Mouse (Mus musculus): Measurements from ENCODE around the gene Spx.

Spx gene

DNA sequence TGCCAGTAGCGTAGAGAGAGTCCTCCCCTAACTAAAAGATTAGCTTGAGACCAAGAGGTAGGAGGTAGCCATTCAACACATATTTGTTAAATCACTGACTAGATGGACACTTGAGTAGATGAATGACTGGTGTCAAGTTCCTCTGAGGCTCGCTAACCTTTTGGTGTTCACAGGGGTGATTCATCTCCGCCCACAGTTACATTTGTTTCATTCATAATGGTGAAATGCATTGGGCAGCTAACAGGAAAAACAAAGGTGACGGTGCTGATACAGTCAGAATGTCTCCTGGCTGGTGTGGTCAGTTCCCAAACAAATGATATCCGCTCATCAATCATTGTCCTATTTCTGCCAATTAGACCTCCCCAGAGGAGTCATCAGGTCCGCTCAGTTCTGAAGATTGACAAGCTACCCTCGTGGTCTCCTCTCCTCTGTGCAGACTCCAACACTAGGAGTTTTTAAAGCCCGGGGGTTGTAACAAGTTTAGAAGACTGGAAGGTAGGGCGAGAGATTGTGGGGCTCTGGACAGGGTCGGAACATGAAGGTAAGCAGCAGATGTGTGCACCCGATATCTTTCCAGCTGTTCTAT lies at the start of gene Spx:
Spx (plus strand) TSS at position 536 of the 586 bp plus-strand sequence.
- ChIA-PET CTCF (no interaction called here), POLR2A (interaction anchor here in 2 of 4 experiments (0.6 to 1.2 kb wide), 4 partner anchors 10 to 1810 kb away, joined by 3 to 5 read pairs (median 4); no protein-coding TSS in a partner anchor)

DNA sequence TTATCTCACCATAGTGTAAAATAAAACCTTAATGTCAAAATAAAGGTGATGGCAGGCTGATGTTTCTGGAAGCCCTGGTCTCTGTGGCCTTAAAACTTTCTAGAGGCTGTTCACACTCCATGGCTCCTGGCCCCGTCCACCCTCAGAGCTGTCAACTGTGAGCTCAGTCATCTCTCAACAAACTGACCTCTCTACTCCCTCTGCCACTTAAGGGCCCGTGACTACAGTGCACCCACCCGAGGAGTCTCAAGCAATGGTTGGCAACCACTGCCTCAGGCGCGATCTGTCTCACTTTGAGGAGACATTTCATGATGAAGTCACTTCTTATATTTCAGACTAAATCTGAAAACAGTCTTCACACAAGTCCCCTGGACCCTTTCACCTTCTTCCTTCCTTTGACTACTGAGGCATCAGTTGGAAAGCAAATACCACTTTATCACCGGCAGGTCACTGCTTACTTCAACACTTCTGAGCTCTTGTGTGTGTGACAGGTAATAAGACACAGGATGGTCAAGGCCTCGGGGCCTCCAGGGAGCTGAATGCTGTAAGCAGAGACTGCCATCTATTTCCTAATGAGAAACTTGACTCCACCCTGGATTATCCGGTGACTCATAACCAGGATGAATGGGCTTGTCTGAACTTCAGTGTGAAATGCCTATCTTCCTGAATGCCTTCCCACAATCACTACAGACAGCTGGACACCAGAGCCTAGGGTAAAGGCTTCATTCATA lies 47.3 kb upstream of the Spx start:
- ChIA-PET CTCF (no interaction called here), POLR2A (no interaction called here)

DNA sequence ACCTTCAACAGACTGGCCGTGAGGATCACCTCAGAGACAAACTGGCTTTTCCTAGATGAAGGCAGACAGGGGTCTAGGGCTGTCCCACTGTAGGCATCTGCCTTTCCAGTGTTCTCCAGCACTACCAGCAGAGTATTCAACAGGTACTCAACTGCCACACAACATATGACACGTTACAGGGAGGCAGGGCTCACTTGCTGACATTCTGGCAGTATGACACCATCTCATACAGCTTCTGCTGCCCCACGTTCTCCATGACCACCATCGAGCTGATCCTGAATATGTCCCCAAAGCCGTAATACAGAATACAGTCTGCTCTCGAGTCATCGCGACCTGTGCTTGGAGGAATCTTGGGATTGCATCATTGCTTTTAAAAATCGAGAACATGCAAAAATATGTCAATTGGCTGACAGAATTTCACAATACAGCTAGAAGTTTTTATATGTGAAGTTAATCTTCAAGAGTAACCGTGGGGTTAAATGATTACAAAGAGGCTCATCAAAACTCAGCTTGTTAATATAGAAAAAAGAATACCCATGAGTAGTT lies 46.7 kb upstream of the Spx start:
- ChIA-PET CTCF (no interaction called here), POLR2A (no interaction called here)

DNA sequence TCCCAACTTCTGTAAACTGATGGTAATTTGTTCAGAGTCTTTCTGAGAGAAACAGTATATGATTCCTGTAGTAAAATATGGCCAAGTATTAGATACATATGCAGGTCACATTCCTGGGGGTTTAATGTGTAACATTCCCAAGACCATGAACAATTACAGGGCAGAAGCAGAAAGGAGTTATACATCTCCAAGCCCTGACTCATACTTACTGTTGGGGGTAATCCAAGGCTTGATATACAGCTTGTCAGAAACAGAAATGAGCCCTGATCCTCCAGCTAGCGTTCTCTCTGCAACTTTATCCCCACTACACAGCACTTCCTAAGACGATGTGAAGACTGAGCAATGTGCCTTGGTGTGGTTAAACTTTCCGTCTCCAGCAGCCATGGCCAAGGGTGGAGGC lies 45.7 kb upstream of the Spx start:
- ChIA-PET POLR2A (no interaction called here), CTCF (no interaction called here)

DNA sequence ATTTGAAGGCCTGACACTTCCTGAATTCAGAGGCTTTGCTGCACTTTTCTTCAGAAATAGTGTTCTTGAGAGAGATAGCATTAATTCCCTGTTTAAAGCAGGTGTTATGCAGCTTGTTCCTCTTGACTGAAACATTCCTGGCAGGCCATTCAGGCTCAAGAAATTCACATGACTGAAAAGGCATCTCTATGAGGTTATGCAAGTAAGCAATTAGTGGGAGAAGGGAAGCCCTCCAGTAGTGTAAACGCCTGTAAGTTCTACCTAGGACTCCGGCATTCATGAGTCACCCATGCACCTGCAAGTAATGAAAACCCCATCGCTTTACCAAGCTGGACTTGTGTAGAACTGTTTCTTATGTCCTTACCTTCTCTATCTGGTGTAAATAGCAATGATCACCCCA lies 43.7 kb upstream of the Spx start:
- POLR2A ChIA-PET = no interaction called here
- CTCF ChIA-PET = no interaction called here

DNA sequence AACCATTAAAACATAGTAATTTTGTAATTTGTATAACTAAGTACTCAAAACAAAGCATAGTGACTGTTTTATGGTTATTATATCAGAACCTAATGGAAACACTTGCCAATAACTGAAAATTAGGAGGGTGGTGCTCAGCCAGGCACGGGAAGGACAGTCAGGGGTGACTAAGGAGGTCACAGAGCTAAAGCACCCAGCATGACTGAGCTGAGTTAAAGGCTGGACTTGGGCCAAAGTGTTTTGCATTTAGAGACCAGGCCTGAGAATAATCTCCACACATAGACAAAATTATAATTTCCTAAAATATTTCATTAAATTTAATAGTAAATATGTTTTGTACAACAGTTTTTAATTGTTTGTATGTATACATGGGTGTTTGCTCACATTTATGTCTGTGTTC lies 36.2 kb upstream of the Spx start:
- CTCF ChIA-PET = no interaction called here
- POLR2A ChIA-PET = no interaction called here

DNA sequence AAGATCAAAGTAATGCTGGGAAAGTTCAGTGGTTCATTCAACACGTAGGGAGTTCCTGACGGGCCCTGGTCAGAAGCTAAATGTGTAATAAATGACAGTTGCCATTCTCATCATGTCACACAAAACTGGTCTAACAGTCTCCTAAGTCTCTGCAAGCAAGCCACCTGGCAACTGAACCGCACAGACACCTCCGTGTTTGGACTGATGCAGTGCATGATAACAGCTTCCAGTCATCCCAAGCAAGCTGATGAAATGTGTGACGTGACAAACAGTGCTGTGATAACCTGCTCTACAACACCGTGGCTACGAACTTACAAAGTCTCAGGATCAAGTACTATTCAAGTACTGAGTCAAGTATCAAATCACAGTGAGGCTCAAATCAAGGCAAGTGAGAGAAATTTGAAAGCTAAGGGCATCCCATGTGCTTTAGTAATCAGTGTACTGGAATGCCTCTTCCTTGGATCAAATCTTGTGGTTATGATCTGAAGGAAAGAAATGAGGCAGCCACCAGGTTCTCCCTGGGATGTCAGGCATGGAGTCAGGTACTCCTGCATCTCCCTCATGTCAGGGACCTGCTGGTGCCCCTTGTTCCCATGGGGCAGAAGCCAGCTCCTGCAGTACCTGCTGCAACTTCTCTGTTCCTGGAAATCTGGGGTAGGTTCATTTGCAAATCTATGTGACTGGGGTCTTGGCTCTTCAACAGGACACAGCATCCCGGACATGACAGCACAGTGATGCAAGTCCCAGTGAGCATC lies 34.5 kb upstream of the Spx start:
- CTCF ChIA-PET = no interaction called here
- POLR2A ChIA-PET = interaction anchor here in 1 of 4 experiments (1.1 kb wide), 1 partner anchor 14 kb away, joined by 3 read pairs; no protein-coding TSS in a partner anchor

DNA sequence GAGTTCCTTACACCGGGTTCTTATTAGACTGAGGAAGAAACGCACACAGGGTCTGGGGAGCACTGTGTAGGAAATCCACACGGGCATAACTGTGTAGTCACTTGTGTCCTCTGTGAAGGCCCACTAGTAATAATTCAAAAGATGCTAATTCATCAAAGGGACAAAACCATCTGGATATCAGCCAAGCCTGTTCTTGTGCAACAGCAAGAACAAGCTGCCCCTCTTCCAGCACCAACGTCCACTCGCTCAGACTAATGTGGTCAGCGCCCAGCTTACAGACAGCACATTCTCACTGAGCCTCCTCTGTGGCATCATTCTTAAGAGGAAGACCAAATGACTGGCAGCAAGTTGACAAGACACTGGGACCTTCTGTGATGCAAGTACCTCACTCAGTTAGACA lies 33.3 kb upstream of the Spx start:
- POLR2A ChIA-PET = no interaction called here
- CTCF ChIA-PET = no interaction called here

DNA sequence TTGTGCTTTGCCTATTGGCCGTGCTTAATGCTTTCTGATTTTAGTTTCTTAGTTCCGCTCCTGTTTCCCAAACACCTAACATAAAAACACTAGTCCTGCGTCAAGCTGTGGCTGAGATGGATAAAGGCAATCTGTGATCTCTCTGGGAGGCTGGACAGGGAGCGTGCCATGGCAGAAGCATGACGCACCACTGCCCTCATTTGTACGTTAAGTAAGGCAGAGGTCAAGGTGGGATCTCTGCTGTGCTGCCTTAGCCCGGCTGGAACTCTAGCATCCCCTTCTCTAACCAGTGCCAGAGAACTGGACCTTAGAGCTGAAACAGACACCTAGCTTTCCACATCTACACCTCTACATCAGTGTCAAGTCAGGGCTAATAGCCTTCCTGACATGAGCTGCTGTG lies 31.6 kb upstream of the Spx start:
- POLR2A ChIA-PET = interaction anchor here in 1 of 4 experiments (1.0 to 1.2 kb wide), 2 partner anchors 9 to 23 kb away, joined by 3 to 6 read pairs; no protein-coding TSS in a partner anchor

DNA sequence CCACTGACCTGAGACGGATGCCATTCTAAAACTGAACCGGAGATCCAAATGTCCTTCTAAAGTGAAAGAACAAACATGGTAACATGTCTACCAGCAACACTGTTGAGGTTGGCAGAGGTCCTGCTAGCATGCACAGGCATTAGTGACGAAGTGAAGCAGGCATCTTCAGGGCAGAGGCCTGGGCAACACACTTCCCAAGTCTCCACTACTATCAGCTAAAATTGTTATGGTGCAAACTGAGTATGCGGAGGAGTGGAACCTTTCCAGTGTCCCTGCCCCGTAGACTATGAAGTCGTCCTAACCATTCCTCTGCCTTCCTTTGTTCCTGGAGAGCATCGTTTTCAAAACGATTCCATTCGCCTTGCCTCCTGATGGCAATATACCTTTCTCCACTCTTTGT lies 28.7 kb upstream of the Spx start:
- ChIA-PET CTCF (no interaction called here), POLR2A (no interaction called here)

More for the DNA sequence above, 31.6 kb upstream of the Spx start:
- CTCF ChIA-PET = no interaction called here

DNA sequence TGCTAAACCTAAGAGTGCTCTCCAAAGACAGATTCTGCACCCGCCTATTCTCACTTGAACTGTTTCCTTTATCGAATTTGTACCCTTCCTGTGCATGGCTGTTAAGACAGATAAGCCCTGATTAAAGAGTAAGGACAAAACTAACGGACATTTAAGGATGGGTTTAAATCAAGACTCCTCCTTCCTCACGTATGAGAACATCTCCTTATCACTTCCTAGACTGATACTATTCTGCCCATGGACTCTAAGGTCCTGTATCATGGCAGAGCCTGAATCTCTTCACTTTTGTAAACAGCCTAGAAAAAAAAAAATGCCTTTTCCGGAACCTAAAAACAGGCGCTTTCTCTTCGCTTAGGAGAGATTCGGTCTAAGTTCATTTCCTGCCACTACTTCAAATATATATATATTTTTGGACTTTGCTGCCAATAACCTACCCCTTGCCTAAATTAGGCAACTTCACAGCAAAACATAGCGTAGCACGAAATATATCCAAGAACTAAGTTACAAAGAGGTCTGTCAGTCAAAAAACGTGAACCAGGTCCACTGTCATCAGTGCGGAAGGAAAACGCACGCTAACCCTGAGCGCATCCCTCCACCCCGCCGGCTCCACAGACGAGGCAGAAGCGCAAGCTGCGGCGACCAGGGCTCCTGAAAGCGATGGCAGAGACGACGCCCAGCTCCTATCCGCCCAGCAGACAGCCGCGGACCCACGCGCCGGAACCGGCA lies 26.8 kb upstream of the Spx start:
- CTCF ChIA-PET = no interaction called here
- POLR2A ChIA-PET = interaction anchor here in 1 of 4 experiments (0.6 kb wide), 1 partner anchor 517 kb away, joined by 6 read pairs; no protein-coding TSS in a partner anchor

DNA sequence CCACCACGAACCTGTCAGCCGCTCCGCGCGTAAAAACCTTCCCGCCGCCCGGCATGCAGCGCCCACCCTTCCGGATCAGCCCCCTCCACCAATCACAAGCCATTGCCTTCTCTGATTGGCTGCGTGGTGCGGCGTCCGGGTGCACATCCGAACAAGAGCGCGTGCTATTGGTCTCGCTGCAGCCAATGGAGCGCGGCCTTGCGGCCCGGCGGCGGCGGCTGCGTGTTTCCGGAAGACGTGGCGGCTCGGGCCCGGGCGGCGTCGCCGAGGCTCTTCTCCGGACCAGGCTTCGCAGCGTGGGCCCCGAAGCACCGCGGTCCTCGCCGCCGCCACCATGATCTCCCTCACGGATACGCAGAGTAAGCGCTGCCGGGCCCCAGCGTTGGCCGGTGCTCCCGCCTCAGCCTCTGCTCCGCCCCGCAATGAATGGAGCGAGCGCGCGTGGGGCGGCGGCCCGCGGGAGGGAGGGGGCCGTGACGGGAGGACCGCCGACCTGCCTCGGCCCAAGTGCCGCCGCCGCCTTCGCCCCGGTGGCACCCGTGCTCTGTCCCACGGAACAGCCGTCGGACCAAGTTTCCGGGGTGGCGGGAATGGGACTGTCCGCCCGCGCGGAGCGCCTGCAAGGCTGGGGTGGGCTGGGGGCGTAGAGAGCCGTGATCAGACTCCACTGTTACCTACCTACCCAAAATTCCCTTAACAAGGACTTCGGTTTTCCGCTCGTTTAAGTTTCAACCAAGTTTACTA lies 26.1 kb upstream of the Spx start, which contains the start of the genes Recql and Golt1b:
Recql (minus strand) TSS at position 77 of the 744 bp plus-strand sequence.
Golt1b (plus strand) TSS at position 211 of the 744 bp plus-strand sequence.
- CTCF ChIA-PET = no interaction called here
- POLR2A ChIA-PET = interaction anchor here in 2 of 4 experiments (0.6 to 1.2 kb wide), 2 partner anchors 42 to 518 kb away, joined by 3 to 6 read pairs; no protein-coding TSS in a partner anchor

DNA sequence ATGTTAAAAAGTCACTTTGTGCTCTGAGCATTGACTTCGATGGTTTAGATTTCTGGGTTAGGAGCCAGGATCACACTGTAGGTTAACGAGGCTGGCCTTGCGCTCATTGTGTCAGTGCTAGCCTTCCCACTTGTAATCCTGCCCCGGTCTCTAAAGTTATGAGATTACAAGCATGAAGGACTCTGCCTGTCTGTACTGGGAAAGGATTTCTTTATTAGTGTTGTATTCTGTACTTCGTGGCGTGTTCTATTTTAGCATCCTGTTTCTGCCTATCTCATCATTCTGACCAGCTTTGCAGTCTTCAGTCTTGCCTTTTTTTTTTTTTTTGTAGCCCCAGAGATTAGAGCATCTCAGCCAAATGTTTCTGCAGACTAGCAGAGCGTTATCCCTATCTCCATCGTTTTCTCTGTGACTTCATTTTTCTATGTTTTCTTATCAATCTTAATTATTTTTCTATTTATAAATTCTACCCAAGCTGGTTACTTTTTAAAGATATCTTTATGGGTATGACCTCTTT lies 25.4 kb upstream of the Spx start:
- POLR2A ChIA-PET = interaction anchor here in 1 of 4 experiments (0.5 to 1.2 kb wide), 2 partner anchors 20 to 43 kb away, joined by 3 to 4 read pairs; no protein-coding TSS in a partner anchor

DNA sequence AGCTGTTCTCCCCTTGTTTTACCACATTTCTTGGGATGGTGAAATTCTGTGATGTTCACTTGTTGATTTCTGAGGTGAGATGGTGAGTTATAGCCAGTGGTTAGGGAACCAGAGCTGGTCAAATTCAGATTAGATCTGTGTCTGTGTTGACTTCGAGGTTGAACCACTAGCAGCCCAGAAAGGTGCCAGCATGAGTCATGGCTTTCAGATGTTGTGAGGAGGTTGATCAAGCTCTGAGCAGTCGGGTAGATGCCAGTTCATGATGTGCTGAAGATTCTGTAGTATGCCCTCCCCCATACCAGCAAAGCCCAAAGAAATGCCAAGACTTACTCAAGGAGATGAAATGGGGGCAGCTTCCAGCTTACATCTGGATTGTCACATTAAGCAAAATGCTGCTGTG lies 24.1 kb upstream of the Spx start:
- ChIA-PET CTCF (interaction anchor here in 2 of 4 experiments (0.6 to 1.0 kb wide), 3 partner anchors 67 to 724 kb away, joined by 3 to 5 read pairs (median 3); no protein-coding TSS in a partner anchor), POLR2A (interaction anchor here in 1 of 4 experiments (1.2 kb wide), 1 partner anchor 16 kb away, joined by 3 read pairs; no protein-coding TSS in a partner anchor)

More for the DNA sequence above, 25.4 kb upstream of the Spx start:
- CTCF ChIA-PET = no interaction called here

DNA sequence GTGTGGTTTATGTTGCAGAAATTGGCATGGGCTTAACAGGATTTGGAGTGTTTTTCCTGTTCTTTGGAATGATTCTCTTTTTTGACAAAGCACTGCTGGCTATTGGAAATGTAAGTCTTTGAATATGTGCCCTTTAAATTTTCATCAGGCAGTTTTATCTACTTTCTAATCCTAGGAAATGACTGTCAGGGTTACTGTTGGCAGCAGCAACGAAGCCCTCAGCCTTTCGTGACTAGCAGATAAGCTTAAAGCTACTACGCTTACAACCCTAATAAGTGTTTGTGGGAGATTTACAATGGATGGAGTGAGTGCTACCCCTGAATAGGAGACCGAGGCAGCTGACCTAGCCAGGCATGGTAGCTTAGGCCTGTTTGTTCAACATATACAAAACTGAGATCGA lies 20.9 kb upstream of the Spx start:
- CTCF ChIA-PET = no interaction called here

DNA sequence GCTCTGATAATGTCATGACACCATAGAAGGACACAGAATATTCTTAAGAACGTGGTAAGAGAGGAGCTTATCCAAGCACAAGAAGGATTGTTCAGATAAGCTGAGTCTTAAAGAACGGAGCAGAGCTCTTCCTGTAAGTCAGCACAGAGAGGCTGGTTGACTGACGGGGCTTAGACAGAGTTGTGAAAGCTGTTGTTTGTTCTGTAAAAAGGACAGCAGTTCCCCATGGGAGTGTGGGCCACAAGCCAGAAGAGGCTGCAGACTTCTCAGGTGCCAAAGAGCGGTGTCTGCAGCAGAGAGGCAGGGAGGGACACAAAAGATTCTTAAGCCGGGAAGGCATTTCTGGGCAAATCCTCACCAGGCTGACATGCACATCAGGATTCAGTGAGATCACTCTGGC lies 18.6 kb upstream of the Spx start:
- CTCF ChIA-PET = no interaction called here

More for the DNA sequence above, 20.9 kb upstream of the Spx start:
- POLR2A ChIA-PET = interaction anchor here in 2 of 4 experiments (0.6 to 0.9 kb wide), 4 partner anchors 14 to 120 kb away, joined by 3 to 5 read pairs (median 3); no protein-coding TSS in a partner anchor

DNA sequence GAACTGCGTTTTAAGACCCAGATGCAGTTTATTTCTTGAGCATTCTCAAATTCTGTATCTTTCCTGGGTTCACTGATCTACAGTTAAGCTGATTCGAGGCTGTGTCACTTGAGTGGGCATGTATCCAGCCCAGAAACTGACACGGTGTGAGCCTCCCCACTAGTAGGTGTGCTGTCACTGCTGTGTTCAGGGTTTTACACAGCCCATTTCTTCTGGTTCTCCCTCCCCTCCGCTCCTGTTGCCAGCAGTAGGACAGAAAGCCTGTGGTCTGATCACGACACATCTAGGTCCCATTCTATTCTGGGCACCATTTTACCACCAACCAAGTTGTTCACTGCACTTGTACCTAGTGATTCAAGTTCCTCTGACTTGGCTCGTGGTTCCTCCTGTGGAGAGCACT lies 17.5 kb upstream of the Spx start:
- POLR2A ChIA-PET = no interaction called here
- CTCF ChIA-PET = no interaction called here

More for the DNA sequence above, 18.6 kb upstream of the Spx start:
- POLR2A ChIA-PET = interaction anchor here in 2 of 4 experiments (0.9 to 1.0 kb wide), 2 partner anchors 10 to 24 kb away, joined by 3 read pairs; no protein-coding TSS in a partner anchor

DNA sequence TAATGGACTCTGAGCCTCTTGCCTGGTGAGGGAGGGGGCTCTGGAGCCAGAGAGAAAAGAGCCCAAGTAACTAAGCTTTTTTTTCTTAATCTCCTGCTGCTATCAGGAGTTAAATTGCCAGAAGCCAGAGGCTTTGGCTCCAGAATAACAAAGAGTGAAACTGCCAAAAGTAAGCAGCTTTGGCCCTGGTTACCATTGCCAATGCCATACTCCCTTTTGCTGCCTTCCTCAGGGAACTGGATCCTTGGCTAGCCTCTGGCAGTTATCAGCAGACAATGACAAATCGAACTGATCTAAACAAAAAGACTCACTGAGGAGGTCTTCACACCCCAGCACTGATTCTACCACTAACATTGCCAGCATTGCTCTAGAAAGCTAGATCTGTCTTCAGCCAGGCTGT lies 2.1 kb upstream of the Spx start:
- ChIA-PET CTCF (no interaction called here), POLR2A (no interaction called here)
